Mouse (Mus musculus) T-helper 17 cell (primary cell): ENCODE data around the gene Itgb1bp2.
"Not testable (repeated sequence)": the region's sequence is repeated elsewhere in the genome, so short reads cannot be mapped to it uniquely, and the experiment has no call there.

Experiments used
- in situ Hi-C, 2 experiments: fragments of 300-600 bp; cut with MboI, MseI; formaldehyde crosslinking; loops; 1 replicate in 1 of 2; 2 replicates in 1 of 2; pipeline ENCODE4 v1.15.1; 2025; ENCODE audit warnings: high pct_unique_total_duplicates in 2 of 2

Itgb1bp2 gene

GRCm38 (mm10) chrX:101448886-101449475, at the start of gene Itgb1bp2:
Gene Itgb1bp2 (plus strand): TSS chrX:101449088.
- in situ Hi-C loops: no loop called here

DNA sequence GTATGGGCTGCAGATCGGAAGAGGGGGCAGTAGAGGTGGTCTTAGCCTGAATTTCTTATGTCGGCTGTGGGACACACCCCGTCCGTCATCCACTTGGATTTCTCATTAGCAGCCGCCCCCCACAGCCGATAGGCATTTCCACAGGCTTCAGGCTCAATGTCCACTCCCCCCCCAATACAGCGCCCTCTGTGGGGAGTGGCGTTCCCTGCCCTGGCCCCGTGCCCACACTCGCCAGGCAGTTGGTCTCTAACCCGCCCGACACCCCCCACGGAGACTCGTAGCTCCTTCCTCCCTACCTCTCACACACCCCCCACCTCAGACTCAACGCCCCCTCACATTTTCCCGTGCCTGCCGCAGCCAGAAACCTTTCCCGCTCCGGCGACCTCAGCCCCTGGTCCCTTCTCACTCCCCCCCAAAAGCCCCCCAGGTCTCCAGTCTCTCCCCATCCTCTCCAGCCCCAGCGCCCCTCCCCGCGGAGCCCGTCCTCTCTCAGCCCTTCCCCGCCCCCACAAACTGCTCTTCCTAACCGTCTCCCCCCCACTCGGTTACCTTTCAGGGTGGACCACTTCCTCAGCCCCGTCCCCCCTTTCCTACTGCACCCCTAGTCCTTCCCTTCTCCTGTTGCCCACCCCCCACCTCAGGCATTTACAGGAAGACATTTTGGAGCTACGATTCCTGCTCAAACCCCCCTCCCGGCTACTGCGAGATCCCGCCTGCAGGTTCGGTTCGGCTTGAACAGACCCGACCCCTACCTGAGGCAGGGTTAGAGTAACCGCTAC, 29.8 kb upstream of the Itgb1bp2 start:
- in situ Hi-C loops: no loop called here

DNA sequence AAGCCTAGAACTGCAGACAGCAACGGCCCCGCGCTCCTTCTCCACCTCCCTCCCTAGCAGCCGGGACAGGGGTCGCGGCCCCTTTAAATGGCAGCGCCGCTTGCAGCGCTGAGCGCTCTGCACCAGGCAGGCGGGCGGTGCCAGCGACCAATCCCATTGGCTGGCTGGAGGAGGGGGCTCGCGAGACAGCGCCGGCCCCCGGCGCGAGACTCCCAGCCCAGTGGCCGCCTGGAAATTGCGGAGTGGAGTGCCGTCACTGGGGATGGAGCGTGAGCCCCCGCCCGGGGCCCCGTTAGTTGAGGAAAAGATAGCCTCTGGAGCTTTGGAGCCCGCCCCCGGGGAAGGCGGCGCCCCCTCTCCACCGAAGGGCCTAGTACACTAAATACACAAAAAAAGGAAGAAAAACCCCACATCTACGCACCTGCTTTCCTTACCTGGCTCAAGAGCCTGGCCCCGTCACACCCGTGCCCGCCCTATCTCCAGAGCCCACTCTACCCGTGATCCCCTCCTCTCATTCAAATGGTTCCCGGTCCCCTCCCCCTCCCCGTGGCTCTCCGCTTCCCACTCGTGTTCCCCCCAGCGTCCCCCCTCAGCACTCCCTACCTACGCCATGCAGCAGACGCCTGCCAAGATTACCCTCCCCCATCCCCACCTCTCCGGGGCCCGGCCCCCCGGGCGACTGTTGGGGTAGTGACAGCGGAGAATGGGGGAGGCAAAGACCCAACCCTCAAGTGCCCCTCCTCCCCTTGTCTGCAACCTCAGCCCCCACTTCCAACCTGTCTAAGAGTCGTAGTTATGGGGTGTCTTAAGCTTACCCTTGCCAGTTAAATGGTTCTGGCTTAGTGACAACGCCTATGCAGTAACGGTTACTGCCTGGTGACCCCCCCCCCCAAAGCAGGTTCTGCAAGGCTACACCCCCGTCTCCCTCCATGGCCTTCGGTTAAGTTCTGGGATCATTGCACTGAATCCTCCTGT, 28.9 kb upstream of the Itgb1bp2 start:
- in situ Hi-C loops: no loop called here

DNA sequence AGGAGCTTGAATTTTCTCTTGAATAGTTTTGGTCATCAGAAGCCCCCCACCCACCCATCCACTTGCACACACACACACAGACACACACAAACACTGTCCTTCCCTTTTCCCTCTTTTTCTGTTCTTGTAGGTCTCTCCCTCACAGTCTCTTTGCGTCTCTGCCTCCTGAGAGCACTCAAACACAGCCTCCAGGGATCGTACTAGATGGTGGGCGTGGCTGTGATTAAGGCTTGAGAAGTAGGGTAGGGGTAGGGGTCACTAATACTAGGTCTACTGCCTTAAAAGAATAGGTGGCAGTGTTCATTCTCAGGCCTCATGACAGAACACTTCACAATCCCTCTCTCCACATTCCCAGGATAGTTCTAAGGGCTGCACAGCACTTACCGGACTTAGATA, 28.2 kb upstream of the Itgb1bp2 start, which contains the start of gene Zmym3:
TSS of gene Zmym3 (minus strand) at position 150 of the 396 bp plus-strand sequence.
- in situ Hi-C loops: no loop called here

- in situ Hi-C loops: no loop called here
Observed at GRCm38 (mm10) chrX:101423462-101423861, 25.4 kb upstream of the Itgb1bp2 start.

GRCm38 (mm10) chrX:101427774-101428173, 21.1 kb upstream of the Itgb1bp2 start:
- in situ Hi-C loops: no loop called here

GRCm38 (mm10) chrX:101428785-101429141, 20.1 kb upstream of the Itgb1bp2 start:
- in situ Hi-C loops: no loop called here

DNA sequence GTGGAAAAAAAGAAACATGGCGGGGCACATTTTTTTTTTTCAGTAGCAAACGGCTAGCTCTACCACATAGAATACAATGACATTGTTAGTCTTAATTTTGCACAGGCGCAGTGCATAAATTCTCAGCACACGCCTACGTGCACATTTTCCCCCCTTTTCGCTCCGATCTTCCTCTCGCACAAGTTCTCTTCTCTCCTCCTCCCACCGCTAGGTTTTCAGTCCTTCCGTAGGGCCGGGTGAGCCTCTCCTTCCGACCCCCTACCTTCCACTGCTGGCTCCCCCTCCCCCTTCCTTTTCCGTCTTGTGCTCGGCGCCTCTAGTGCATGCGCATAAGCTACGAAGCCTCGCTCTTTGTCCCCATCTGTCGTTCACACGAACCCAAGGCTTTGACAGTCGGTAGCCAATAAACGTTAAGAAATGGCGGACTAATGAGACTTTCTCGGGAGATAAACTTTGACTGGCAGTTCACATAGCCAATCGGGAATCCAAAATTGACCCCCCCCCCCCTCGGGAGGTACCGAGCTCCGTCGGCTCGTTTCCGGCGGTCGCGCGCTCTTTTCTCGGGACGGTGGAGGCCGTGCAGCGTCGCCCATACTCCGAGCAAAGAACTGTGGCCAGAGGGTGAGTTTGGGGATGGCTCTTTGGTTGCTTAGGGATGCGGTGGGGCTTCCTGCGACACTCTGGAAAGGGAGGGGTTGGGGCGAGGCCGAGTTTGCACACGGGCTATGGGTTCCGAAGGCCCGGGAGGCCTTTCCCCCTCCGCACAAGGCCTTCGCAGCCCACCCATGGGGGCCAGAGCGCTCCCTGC, 19.5 kb upstream of the Itgb1bp2 start, which contains the start of gene Nono:
TSS of gene Nono (plus strand) at position 177 of the 808 bp plus-strand sequence.
- in situ Hi-C loops: no loop called here

DNA sequence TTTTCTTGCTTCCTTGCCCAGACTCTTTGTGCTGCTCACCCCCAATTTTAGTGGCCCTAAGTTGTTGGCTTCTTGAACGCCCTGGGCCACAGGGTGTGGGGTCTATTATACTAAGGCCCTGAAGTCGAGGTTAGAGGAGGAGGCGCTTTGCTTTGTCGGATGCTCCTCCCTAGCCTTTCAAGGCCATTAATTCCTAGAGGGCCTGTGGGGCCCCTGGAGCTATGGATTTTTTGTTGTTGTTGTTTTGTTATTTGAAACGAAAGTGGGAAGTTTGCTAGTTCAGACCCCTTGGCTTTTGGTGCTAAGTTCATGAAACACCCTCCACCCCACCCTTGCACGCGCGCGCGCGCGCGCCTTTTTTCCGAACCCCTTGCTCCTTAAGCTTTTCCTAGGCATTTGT, 18.9 kb upstream of the Itgb1bp2 start:
- in situ Hi-C loops: no loop called here

- in situ Hi-C loops: no loop called here
Observed at GRCm38 (mm10) chrX:101451147-101451546, 2.3 kb downstream of the Itgb1bp2 start.

- in situ Hi-C loops: no loop called here
Observed at GRCm38 (mm10) chrX:101451591-101451990, 2.7 kb downstream of the Itgb1bp2 start.

DNA sequence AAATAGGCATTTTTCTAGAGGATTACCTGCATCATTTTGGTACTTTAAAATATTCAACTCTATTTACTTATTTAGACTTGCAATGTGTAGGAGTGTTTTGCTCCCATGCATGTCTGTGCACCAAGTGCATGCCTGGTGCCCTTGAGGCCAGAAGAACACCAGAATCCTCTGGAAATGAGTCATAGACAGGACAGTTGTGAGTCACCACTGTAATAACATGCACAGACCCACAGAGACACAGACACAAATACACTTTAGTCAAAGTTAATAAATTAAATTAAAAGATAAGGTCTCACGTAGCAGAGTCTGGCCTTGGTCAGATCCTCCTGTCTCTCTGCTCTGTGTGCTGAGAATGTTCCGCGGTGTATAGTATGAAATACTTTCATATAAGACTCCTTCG, 23.3 kb downstream of the Itgb1bp2 start:
- in situ Hi-C loops: no loop called here

DNA sequence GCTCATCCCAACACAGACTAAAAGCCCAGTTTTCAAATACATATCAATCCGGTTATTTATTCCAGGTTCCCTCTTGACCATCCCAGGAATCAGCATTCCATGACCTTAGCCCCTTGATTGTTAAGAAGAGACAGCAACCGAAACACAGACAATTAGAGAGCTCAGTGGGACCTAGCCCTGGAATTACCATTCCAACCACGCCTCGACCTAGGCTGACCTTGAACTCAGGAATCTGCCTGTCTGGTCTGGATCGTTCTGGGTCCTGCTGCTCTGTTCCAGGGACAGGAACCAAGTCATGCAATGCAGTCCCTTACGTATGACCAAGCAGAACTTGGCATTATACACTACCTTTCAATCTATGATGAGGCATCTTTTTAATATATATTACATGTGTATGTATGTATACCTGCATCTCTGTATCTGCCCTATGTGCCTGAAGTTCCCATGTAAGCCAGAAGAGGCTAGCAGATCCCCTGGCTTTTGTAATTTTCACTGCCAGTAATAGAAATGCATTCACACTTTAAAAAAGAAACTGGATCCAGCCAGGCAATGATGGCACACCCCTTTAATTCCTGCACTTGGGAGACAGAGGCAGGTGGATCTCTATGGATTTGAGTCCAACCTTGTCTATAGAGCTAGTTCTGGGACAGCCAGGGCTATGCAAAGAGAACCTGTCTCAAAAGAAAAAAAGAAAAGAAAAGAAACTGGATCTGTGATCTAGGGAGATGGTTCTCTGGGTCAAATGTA, 32.9 kb downstream of the Itgb1bp2 start:
- in situ Hi-C loops: no loop called here

- in situ Hi-C loops: not testable (repeated sequence)
Observed at GRCm38 (mm10) chrX:101486487-101487152, 37.7 kb downstream of the Itgb1bp2 start.
